In genomic region chr5:88565148-88566033, GRCm38 (mm10) we compare ENCODE assay signal across 8 mouse cellular contexts. TPM values are rescaled to one million over a fixed set of nuclear protein-coding genes. Genes with fewer than 3 reads are reported as not detected.
DNase-seq lines count a peak whose midpoint lies in the region; ATAC-seq and TF ChIP-seq lines count a peak whose summit lies in the region.

No protein-coding gene starts in this region.

- no peak for TF ChIP-seq POLR2A in kidney, adult 2 months (IDR thresholded peaks at IDR 0.05; ENCODE audit: low read depth, low read length)

- peak; percentile 66 for DNase-seq in 416B (ENCODE audit: low read depth)
- peak; percentile 72 to 79 for DNase-seq in adrenal gland, adult 18-20 months (ENCODE audit: low spot score in 2 of 2)
- DNase-seq in embryo, embryonic 9.5 days (ENCODE audit: extremely low spot score): peak; percentile 66
- peak; percentile 48 for DNase-seq in heart, adult 8-10 months (ENCODE audit: low spot score)
- peak; percentile 84 for DNase-seq in kidney, adult 2 months
- DNase-seq in liver, embryonic 14.5 days (ENCODE audit: low read depth in 3 of 3, low spot score in 3 of 3): no peak
- peak; percentile 82 for DNase-seq in neural tube, embryonic 10.5 days (ENCODE audit: extremely low spot score, low spot score)
- DNase-seq in thymus, adult 18-20 months: peak; percentile 34 to 36

- TF ChIP-seq EP300 in liver, embryonic 14.5 days (IDR thresholded peaks at IDR 0.05; ENCODE audit: low read depth): no peak

- no peaks in the 10 kb centered on the region for H3K9me3 ChIP-seq in liver, embryonic 14.5 days (ENCODE audit: control insufficient read depth, low read length)

- TF ChIP-seq CTCF in kidney, adult 2 months (conservative IDR thresholded peaks at IDR 0.05; ENCODE audit: insufficient read depth, insufficient read length, low read depth, low read length): no peak
- peak; percentile 1; the same call in 1 of the 2 replicates for TF ChIP-seq CTCF in liver, embryonic 14.5 days (IDR thresholded peaks at IDR 0.05; ENCODE audit: low read depth)

- peak; percentile 70 for ATAC-seq in liver, embryonic 14.5 days (ENCODE audit: insufficient read depth)

- WGBS in kidney, adult 2 months: under 1% methylated on average over 112 of the region's 119 CpGs
- WGBS in liver, embryonic 14.5 days (ENCODE audit: insufficient replicate concordance): under 1% methylated on average over 85 of the region's 119 CpGs

- H3K4me2 ChIP-seq in liver, embryonic 14.5 days (ENCODE audit: low read depth): peak overlapping the region; percentile 84

- H3K9ac ChIP-seq in liver, embryonic 14.5 days (replicated peaks): peak overlapping the region; percentile 70

- H3K36me3 ChIP-seq in kidney, adult 2 months (ENCODE audit: control insufficient read depth, insufficient read depth, low read length): no peaks in the 10 kb centered on the region; the same call in 1 of the 2 replicates
- no peaks in the 10 kb centered on the region for H3K36me3 ChIP-seq in liver, embryonic 14.5 days (replicated peaks; ENCODE audit: control insufficient read depth, insufficient read depth, low read depth)

- no peaks in the 10 kb centered on the region for H3K27me3 ChIP-seq in kidney, adult 2 months (replicated peaks; ENCODE audit: control insufficient read depth, insufficient read depth, low read length)
- H3K27me3 ChIP-seq in liver, embryonic 14.5 days (ENCODE audit: control insufficient read depth, insufficient read depth, low read length): peaks cover 5% of the 10 kb centered on the region; the same call in 1 of the 2 replicates

- peaks cover 19% of the 10 kb centered on the region; the same call in 1 of the 2 replicates for H3K4me1 ChIP-seq in kidney, adult 2 months (ENCODE audit: control insufficient read depth, insufficient read depth, low read length)
- H3K4me1 ChIP-seq in liver, embryonic 14.5 days (replicated peaks; ENCODE audit: control insufficient read depth in 2 of 2, insufficient read depth in 2 of 2, low read length in 1 of 2): peaks cover 6 to 10% of the 10 kb centered on the region in 2 experiments

- peak overlapping the region; percentile 88 for H3K4me3 ChIP-seq in kidney, adult 2 months (ENCODE audit: insufficient read depth, low read depth, low read length)
- peak overlapping the region; percentile 58 to 77 for H3K4me3 ChIP-seq in liver, embryonic 14.5 days (ENCODE audit: insufficient read depth in 1 of 2, low read depth in 2 of 2, low read length in 2 of 2)

- peak overlapping the region; percentile 95 for H3K27ac ChIP-seq in kidney, adult 2 months (ENCODE audit: insufficient read depth, low read depth, low read length)
- no peak overlapping the region; the same call in 1 of the 2 replicates for H3K27ac ChIP-seq in liver, embryonic 14.5 days

RNA-seq across cellular contexts. Expression of gene Rufy3, which starts 0.6 kb away (rescaled TPM):
- 10 to 100 TPM; 21.1 to 26.7 TPM for total RNA-seq in adrenal gland, adult 18-20 months (2021)
- total RNA-seq in heart, adult 8-10 months (2022): 10 to 100 TPM; 12.8 to 16.1 (median 14.4) TPM
- 21.2 and 24.0 TPM in 2 replicates for polyA plus RNA-seq in kidney, adult 2 months (2012; rRNA removed)
- polyA plus RNA-seq in liver, embryonic 14.5 days (2012; rRNA removed): 2.8 and 4.1 TPM in 2 replicates
- 2.9 and 3.5 TPM in 2 replicates for polyA plus RNA-seq in liver, embryonic 14.5 days (2014; fragmentation: Nextera tagmentation; extraction: Ambion mirVana)

RNA-seq across cellular contexts. Expression of gene Utp3, which starts 11.1 kb away (rescaled TPM):
- 10 to 100 TPM; 31.4 to 39.5 TPM for total RNA-seq in adrenal gland, adult 18-20 months (2021)
- 10 to 100 TPM; 17.8 to 25.6 (median 21.5) TPM for total RNA-seq in heart, adult 8-10 months (2022)
- polyA plus RNA-seq in kidney, adult 2 months (2012; rRNA removed): 7.9 and 9.8 TPM in 2 replicates
- 10.1 and 24.6 TPM in 2 replicates for polyA plus RNA-seq in liver, embryonic 14.5 days (2012; rRNA removed)
- 25.5 and 27.2 TPM in 2 replicates for polyA plus RNA-seq in liver, embryonic 14.5 days (2014; fragmentation: Nextera tagmentation; extraction: Ambion mirVana)

RNA-seq across cellular contexts. Expression of gene Jchain, which starts 37.7 kb away (rescaled TPM):
- 1 to 10 TPM in 1 of 2 experiments, under 1 TPM in 1; 0.66 to 4.7 TPM for total RNA-seq in adrenal gland, adult 18-20 months (2021)
- under 1 TPM in 3 of 4 experiments, not detected in 1; 0.22 to 0.63 (median 0.37) TPM for total RNA-seq in heart, adult 8-10 months (2022)
- 3.2 and 5.5 TPM in 2 replicates for polyA plus RNA-seq in kidney, adult 2 months (2012; rRNA removed)
- 0.11 TPM in 1 of 2 replicates, not detected in the other for polyA plus RNA-seq in liver, embryonic 14.5 days (2012; rRNA removed)
- not detected in 2 replicates for polyA plus RNA-seq in liver, embryonic 14.5 days (2014; fragmentation: Nextera tagmentation; extraction: Ambion mirVana)

Comparison
In these comparisons a context has a peak if more than half of its experiments do, and no peak if none do; other contexts are left out.
1. DNase-seq: peak in 416B (single experiment), adrenal gland, adult 18-20 months (2 of 2), embryo, embryonic 9.5 days (single experiment), heart, adult 8-10 months (single experiment), kidney, adult 2 months (single experiment), neural tube, embryonic 10.5 days (single experiment) and thymus, adult 18-20 months (2 of 2); none in liver, embryonic 14.5 days (0 of 3).